Mouse (Mus musculus): ENCODE measurements around the gene Olfr829. TPM values are rescaled to one million over a fixed set of nuclear protein-coding genes. Genes with fewer than 3 reads are reported as not detected.

Gene Olfr829
- polyA plus RNA-seq (2012; rRNA removed) = not detected in 2 replicates

DNA sequence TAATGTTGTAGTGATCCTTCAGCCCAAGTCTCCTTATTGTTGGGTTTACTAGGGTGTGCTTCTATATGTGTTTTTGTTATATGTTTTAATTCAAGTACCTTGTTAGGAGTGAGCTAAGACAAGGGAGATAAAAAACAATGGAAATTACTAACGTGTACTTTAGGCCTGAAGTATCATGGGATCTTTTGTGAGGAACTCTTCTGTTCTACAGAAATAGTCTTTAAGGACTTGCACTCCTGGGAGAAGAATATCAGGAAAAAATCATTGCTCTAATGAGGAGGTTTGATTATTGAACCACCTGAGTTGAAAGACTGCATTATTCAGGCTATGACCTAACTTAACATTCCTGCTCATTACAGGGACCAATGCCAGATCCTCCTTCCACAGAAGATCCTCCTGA, at the start of gene Olfr829:
Gene Olfr829, plus strand, starts transcription at position 301 of the 400 bp plus-strand sequence.

DNA sequence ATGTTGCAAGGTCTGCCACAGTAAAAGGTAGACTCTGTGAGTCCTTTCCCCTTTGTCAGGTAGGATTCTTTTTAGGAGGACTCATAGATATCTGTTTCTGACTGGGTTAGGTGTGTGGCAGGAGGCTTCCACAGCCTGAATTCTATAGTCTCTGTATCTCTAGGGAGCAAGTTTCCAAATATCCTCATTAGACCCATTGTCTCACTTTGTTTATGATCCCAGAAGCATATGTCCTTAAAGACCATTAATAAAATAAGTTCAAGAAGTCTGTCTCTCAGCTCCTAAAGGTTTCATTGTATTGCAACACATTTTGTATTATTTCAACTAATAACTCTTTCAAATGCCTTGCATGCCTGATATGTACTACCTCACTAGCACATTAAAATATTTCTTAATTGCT, 35.3 kb upstream of the Olfr829 start, which contains the start of gene Olfr828:
Gene Olfr828, minus strand, starts transcription at position 101 of the 400 bp plus-strand sequence.

DNA sequence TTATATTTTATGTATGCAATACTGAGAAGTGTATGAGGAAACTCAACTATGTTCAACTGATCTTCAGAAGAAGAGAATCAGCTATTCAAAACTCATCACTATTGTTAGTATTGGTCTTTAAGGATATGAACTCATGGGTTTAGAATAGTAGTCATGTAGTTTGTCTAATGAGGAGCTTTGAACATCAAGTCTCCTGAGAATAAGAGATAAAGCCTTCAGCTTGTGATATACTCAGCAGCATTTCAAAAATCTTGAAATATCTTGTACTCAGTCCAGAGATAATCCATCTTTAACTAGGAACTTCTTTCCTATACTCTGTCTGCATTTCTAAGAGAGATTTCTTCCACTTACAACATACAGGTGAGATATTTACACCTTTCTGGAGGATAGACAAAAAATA, 19.7 kb downstream of the Olfr829 start, which contains the start of gene Olfr830:
Gene Olfr830, plus strand, starts transcription at position 301 of the 400 bp plus-strand sequence.

Other genes starting within 250 kb of the Olfr829 start
- gene Muc16, start 180.4 kb upstream of the Olfr829 start, polyA plus RNA-seq (2012; rRNA removed) = 0.01 and 0.15 TPM in 2 replicates
- gene Olfr24, start 90.9 kb upstream of the Olfr829 start, polyA plus RNA-seq (2012; rRNA removed) = not detected in 2 replicates
- not detected in 2 replicates for gene Olfr828, start 35.4 kb upstream of the Olfr829 start, polyA plus RNA-seq (2012; rRNA removed)
- not detected in 2 replicates for gene Olfr830, start 19.8 kb downstream of the Olfr829 start, polyA plus RNA-seq (2012; rRNA removed)
- not detected in 2 replicates for gene Olfr832, start 82.2 kb downstream of the Olfr829 start, polyA plus RNA-seq (2012; rRNA removed)
- not detected in 2 replicates for gene Olfr834, start 133.1 kb downstream of the Olfr829 start, polyA plus RNA-seq (2012; rRNA removed)
- not detected in 2 replicates for gene Olfr835, start 177.8 kb downstream of the Olfr829 start, polyA plus RNA-seq (2012; rRNA removed)